Mouse (Mus musculus) CH12.LX (cell line): Measurements from ENCODE around the gene Zfhx3. TPM values are rescaled to one million over a fixed set of nuclear protein-coding genes. Genes with fewer than 3 reads are reported as not detected.

Source experiments
- DNase-seq: peaks from one replicate; pipeline ENCODE4 v3.0.0-alpha.2; 2013; ENCODE audit errors: extremely low read depth
- H3K27ac ChIP-seq: 2 replicates; pipeline ENCODE4 v1.5.1; 2012; ENCODE audit warnings: low read depth, mild to moderate bottlenecking, control low read depth, moderate library complexity; ENCODE audit not compliant: insufficient read depth
- H3K27me3 ChIP-seq: replicated peaks from 2 replicates; pipeline ENCODE3; 2012; ENCODE audit warnings: inconsistent platforms
- H3K36me3 ChIP-seq, 2 experiments: replicated peaks in 1 of 2; 2 replicates each; pipeline versions ENCODE3 to v1.6.1; 2012; ENCODE audit warnings: inconsistent platforms in 1 of 2, low read length in 1 of 2, mild to moderate bottlenecking in 1 of 2, mixed read lengths in 1 of 2, moderate library complexity in 1 of 2; ENCODE audit not compliant: control insufficient read depth in 1 of 2, insufficient read depth in 1 of 2
- H3K4me1 ChIP-seq, 2 experiments: 2 replicates each; pipeline ENCODE4 v1.6.1; 2012; ENCODE audit warnings: inconsistent platforms in 1 of 2, moderate library complexity in 1 of 2; ENCODE audit not compliant: insufficient read depth in 2 of 2, control insufficient read depth in 1 of 2
- H3K4me2 ChIP-seq: 2 replicates; pipeline ENCODE4 v1.6.1; 2012; ENCODE audit warnings: low read depth, mild to moderate bottlenecking, control low read depth; ENCODE audit not compliant: poor library complexity, insufficient read depth, severe bottlenecking
- H3K4me3 ChIP-seq, 3 experiments: fragments of 150-350 bp in 1 of 3; sonication (generic) in 1 of 3; replicated peaks in 1 of 3; 2 replicates each; pipeline versions ENCODE3 to v1.5.1; 2011 to 2012; ENCODE audit warnings: low read depth in 2 of 3, low read length in 2 of 3, mild to moderate bottlenecking in 2 of 3, moderate library complexity in 2 of 3, control low read depth in 1 of 3, improper control_type of control experiment in 1 of 3, inconsistent platforms in 1 of 3, mixed read lengths in 1 of 3; ENCODE audit not compliant: poor library complexity in 1 of 3
- H3K79me2 ChIP-seq: replicated peaks from 2 replicates; pipeline ENCODE4 v1.6.1; 2012; ENCODE audit warnings: mild to moderate bottlenecking, moderate library complexity; ENCODE audit not compliant: control insufficient read depth, poor library complexity, insufficient read depth, severe bottlenecking; ENCODE audit errors: extremely low read depth
- H3K9ac ChIP-seq: 2 replicates; pipeline ENCODE4 v1.6.1; 2012; ENCODE audit warnings: low read depth, mild to moderate bottlenecking, control low read depth, moderate library complexity; ENCODE audit not compliant: insufficient read depth
- H3K9me3 ChIP-seq: replicated peaks from 2 replicates; pipeline ENCODE3; 2012; ENCODE audit warnings: low read length, inconsistent platforms, mixed read lengths
- BHLHE40 ChIP-seq: IDR thresholded peaks from 2 replicates; pipeline ENCODE4 v1.6.1; 2011; ENCODE audit warnings: mild to moderate bottlenecking, low read depth, low read length, improper control_type of control experiment
- E2F4 ChIP-seq: IDR thresholded peaks from 2 replicates; pipeline ENCODE4 v1.6.1; 2011; ENCODE audit warnings: low read depth, low read length, improper control_type of control experiment; ENCODE audit not compliant: insufficient replicate concordance
- EP300 ChIP-seq: IDR thresholded peaks from 2 replicates; pipeline ENCODE4 v1.6.1; 2011; ENCODE audit warnings: low read length, improper control_type of control experiment
- HCFC1 ChIP-seq: IDR thresholded peaks from 2 replicates; pipeline ENCODE4 v1.6.1; 2012; ENCODE audit warnings: low read depth, mild to moderate bottlenecking, inconsistent platforms, low read length, improper control_type of control experiment
- JUN ChIP-seq: IDR thresholded peaks from 2 replicates; pipeline ENCODE4 v1.6.1; 2011; ENCODE audit warnings: low read depth, mild to moderate bottlenecking, low read length, improper control_type of control experiment, moderate library complexity; ENCODE audit not compliant: insufficient read depth
- JUND ChIP-seq: conservative IDR thresholded peaks from 2 replicates; pipeline ENCODE4 v1.6.1; 2011; ENCODE audit warnings: low read depth, low read length, improper control_type of control experiment
- MEF2A ChIP-seq: IDR thresholded peaks from 2 replicates; pipeline ENCODE4 v1.6.1; 2014; ENCODE audit warnings: low read depth, mild to moderate bottlenecking, inconsistent platforms, low read length, improper control_type of control experiment, borderline replicate concordance
- MXI1 ChIP-seq: IDR thresholded peaks from 2 replicates; pipeline ENCODE4 v1.6.1; 2011; ENCODE audit warnings: mild to moderate bottlenecking, low read depth, low read length, improper control_type of control experiment
- SIN3A ChIP-seq: IDR thresholded peaks from 2 replicates; pipeline ENCODE4 v1.6.1; 2012; ENCODE audit warnings: low read length, improper control_type of control experiment, inconsistent platforms
- SMC3 ChIP-seq: IDR thresholded peaks from 2 replicates; pipeline ENCODE4 v1.6.1; 2011; ENCODE audit warnings: low read depth, low read length, improper control_type of control experiment
- TBP ChIP-seq: conservative IDR thresholded peaks from 2 replicates; pipeline ENCODE4 v1.6.1; 2011; ENCODE audit warnings: low read depth, low read length, improper control_type of control experiment
- TCF12 ChIP-seq: IDR thresholded peaks from 2 replicates; pipeline ENCODE4 v1.6.1; 2014; ENCODE audit warnings: low read depth, mild to moderate bottlenecking, inconsistent platforms, low read length, improper control_type of control experiment
- UBTF ChIP-seq: IDR thresholded peaks from 2 replicates; pipeline ENCODE4 v1.6.1; 2012; ENCODE audit warnings: low read depth, mild to moderate bottlenecking, inconsistent platforms, low read length, improper control_type of control experiment, moderate library complexity
- USF2 ChIP-seq: conservative IDR thresholded peaks from 2 replicates; pipeline ENCODE4 v1.6.1; 2011; ENCODE audit warnings: low read depth, low read length, improper control_type of control experiment
- dilution Hi-C: fragments of 300-500 bp; cut with MboI; formaldehyde crosslinking; loops from 2 replicates; pipeline ENCODE4 v1.14.3; 2020; ENCODE audit warnings: low sequenced_read_pairs; ENCODE audit not compliant: extremely low pct_unique_long_range_greater_than_20kb, extremely low pct_ligation_motif_present
- in situ Hi-C: fragments of 300-500 bp; cut with MboI; formaldehyde crosslinking; loops from 3 replicates; pipeline ENCODE4 v1.14.3; 2019; ENCODE audit warnings: low sequenced_read_pairs, low pct_ligation_motif_present, low pct_unique_long_range_greater_than_20kb, mixed read lengths
- polyA plus RNA-seq: library from polyadenylated mRNA; unstranded; fragments of >175 nt; gene quantifications from 2 replicates; pipeline ENCODE4 v1.2.1, GENCODE M21; 2012; ENCODE audit warnings: low read depth; ENCODE audit not compliant: insufficient read length
- total RNA-seq, 2 experiments: library from RNA; depleted of rRNA; stranded (reverse); fragments of 300-350 nt in 1 of 2; fragments of >200 nt in 1 of 2; gene quantifications; 2 replicates each; pipeline ENCODE4 v1.2.3; 2012 to 2014

Zfhx3 gene
- total and polyA plus RNA-seq, 3 experiments, result 0.05 to 0.76 (median 0.68) TPM

- Histone ChIP-seq H3K27me3 (no peaks in the 10 kb centered on the region), H3K9me3 (no peaks in the 10 kb centered on the region), H3K9ac (no peak overlapping the region), H3K27ac (no peak overlapping the region), H3K4me1 (no peaks in the 10 kb centered on the region), H3K36me3 (no peaks in the 10 kb centered on the region), H3K4me3 (no peak overlapping the region), H3K4me2 (no peak overlapping the region), H3K79me2 (no peaks in the 10 kb centered on the region)
- dilution Hi-C loops (no loop called here), in situ Hi-C loops (no loop called here)
- TF ChIP-seq SMC3 (no peak), MXI1 (no peak), MEF2A (no peak), JUND (no peak), UBTF (no peak), SIN3A (no peak), TBP (no peak), JUN (no peak), USF2 (no peak), HCFC1 (no peak)
- no peak for DNase-seq
Observed at GRCm38 (mm10) chr8:108466653-108467052, 524.2 kb downstream of the Zfhx3 start.

- Histone ChIP-seq H3K79me2 (no peaks in the 10 kb centered on the region), H3K9me3 (no peaks in the 10 kb centered on the region), H3K4me1 (no peaks in the 10 kb centered on the region), H3K9ac (no peak overlapping the region), H3K36me3 (no peaks in the 10 kb centered on the region), H3K4me2 (no peak overlapping the region), H3K27ac (no peak overlapping the region), H3K27me3 (no peaks in the 10 kb centered on the region), H3K4me3 (no peak overlapping the region)
- TF ChIP-seq USF2 (no peak), BHLHE40 (no peak), SMC3 (no peak), TCF12 (no peak), JUND (no peak), E2F4 (no peak), EP300 (no peak)
- in situ Hi-C loops (no loop called here), dilution Hi-C loops (no loop called here)
- no peak for DNase-seq
Observed at GRCm38 (mm10) chr8:108467172-108468035, 525.0 kb downstream of the Zfhx3 start.
